Mouse (Mus musculus): ENCODE measurements around the gene Mlf2. TPM values are rescaled to one million over a fixed set of nuclear protein-coding genes. Genes with fewer than 3 reads are reported as not detected.

Mlf2 gene
- polyA plus RNA-seq, 1 experiment from 2014 or later = 357 TPM

- Histone ChIP-seq H3K4me2 (peak within 1 kb of the TSS; percentile 98), H3K9me3 (replicated peaks) (no peaks in the 10 kb centered on the region; the same call in 1 of the 2 replicates), H3K27ac (ENCODE audit: poor library complexity, severe bottlenecking) (peak within 1 kb of the TSS; percentile 89), H3K4me1 (replicated peaks) (peaks cover 25% of the 10 kb centered on the region), H3K9ac (peak within 1 kb of the TSS; percentile 88), H3K27me3 (replicated peaks) (no peaks in the 10 kb centered on the region), H3K36me3 (peaks cover 36% of the 10 kb centered on the region), H3K4me3 (peak within 1 kb of the TSS; percentile 90)
- under 1% methylated on average over 67 of the region's 68 CpGs for WGBS
- peak; percentile 96 for ATAC-seq (ENCODE audit: insufficient number of reproducible peaks, low FRiP score)
Measured at GRCm38 (mm10) chr6:124965088-124965719, 34.0 kb downstream of the Mlf2 start, which contains the start of gene Cops7a. Cops7a (minus strand) TSS chr6:124965538.

GRCm38 (mm10) chr6:124965747-124966146 is 34.6 kb downstream of the Mlf2 start:
- ATAC-seq (ENCODE audit: insufficient number of reproducible peaks, low FRiP score) = no peak
- peak overlapping the region; percentile 98 for H3K4me2 ChIP-seq
- H3K27me3 ChIP-seq (replicated peaks) = no peaks in the 10 kb centered on the region
- H3K4me1 ChIP-seq (replicated peaks) = peaks cover 25% of the 10 kb centered on the region
- no peaks in the 10 kb centered on the region; the same call in 1 of the 2 replicates for H3K9me3 ChIP-seq (replicated peaks)
- H3K4me3 ChIP-seq = peak overlapping the region; percentile 90
- H3K27ac ChIP-seq (ENCODE audit: poor library complexity, severe bottlenecking) = peak overlapping the region; percentile 89
- peak overlapping the region; percentile 88 for H3K9ac ChIP-seq
- WGBS = 14% methylated on average over 15 of the region's 15 CpGs
- peaks cover 31% of the 10 kb centered on the region for H3K36me3 ChIP-seq

GRCm38 (mm10) chr6:124966466-124967118 is 35.4 kb downstream of the Mlf2 start:
- Histone ChIP-seq H3K36me3 (peaks cover 23% of the 10 kb centered on the region), H3K27ac (ENCODE audit: poor library complexity, severe bottlenecking) (no peak overlapping the region), H3K4me1 (replicated peaks) (peaks cover 25% of the 10 kb centered on the region), H3K4me2 (peak overlapping the region; percentile 98), H3K27me3 (replicated peaks) (no peaks in the 10 kb centered on the region), H3K9ac (no peak overlapping the region), H3K9me3 (replicated peaks) (no peaks in the 10 kb centered on the region; the same call in 1 of the 2 replicates), H3K4me3 (peak overlapping the region; percentile 90; the same call in 1 of the 2 replicates)
- ATAC-seq (ENCODE audit: insufficient number of reproducible peaks, low FRiP score) = no peak
- 95% methylated on average over 7 of the region's 7 CpGs for WGBS

- Histone ChIP-seq H3K9ac (no peak overlapping the region), H3K4me3 (no peak overlapping the region), H3K27me3 (replicated peaks) (no peaks in the 10 kb centered on the region), H3K9me3 (replicated peaks) (no peaks in the 10 kb centered on the region; the same call in 1 of the 2 replicates), H3K4me2 (no peak overlapping the region), H3K27ac (ENCODE audit: poor library complexity, severe bottlenecking) (no peak overlapping the region), H3K4me1 (replicated peaks) (peaks cover 15% of the 10 kb centered on the region), H3K36me3 (peaks cover 11% of the 10 kb centered on the region)
- ATAC-seq (ENCODE audit: insufficient number of reproducible peaks, low FRiP score) = no peak
- 63% methylated on average over 4 of the region's 4 CpGs for WGBS
Measured at GRCm38 (mm10) chr6:124967766-124968165, 36.6 kb downstream of the Mlf2 start.

Other genes with a start within 250 kb of the Mlf2 start
- gene Emg1, start 219.2 kb upstream of the Mlf2 start, polyA plus RNA-seq (2016; fragmentation: Nextera tagmentation; extraction: Ambion mirVana) = 105 and 107 TPM in 2 replicates
- 345 and 349 TPM in 2 replicates for gene Phb2, start 219.1 kb upstream of the Mlf2 start, polyA plus RNA-seq (2016; fragmentation: Nextera tagmentation; extraction: Ambion mirVana)
- gene Ptpn6, start 192.7 kb upstream of the Mlf2 start, polyA plus RNA-seq (2016; fragmentation: Nextera tagmentation; extraction: Ambion mirVana) = 4.4 and 4.9 TPM in 2 replicates
- 352 and 365 TPM in 2 replicates for gene Grcc10, start 190.0 kb upstream of the Mlf2 start, polyA plus RNA-seq (2016; fragmentation: Nextera tagmentation; extraction: Ambion mirVana)
- gene Gm45234, start 175.4 kb upstream of the Mlf2 start, polyA plus RNA-seq (2016; fragmentation: Nextera tagmentation; extraction: Ambion mirVana) = not detected in 2 replicates
- 9.5 and 10.2 TPM in 2 replicates for gene Atn1, start 174.9 kb upstream of the Mlf2 start, polyA plus RNA-seq (2016; fragmentation: Nextera tagmentation; extraction: Ambion mirVana)
- gene Eno2, start 161.7 kb upstream of the Mlf2 start, polyA plus RNA-seq (2016; fragmentation: Nextera tagmentation; extraction: Ambion mirVana) = 6.0 and 6.4 TPM in 2 replicates
- gene Lrrc23, start 151.7 kb upstream of the Mlf2 start, polyA plus RNA-seq (2016; fragmentation: Nextera tagmentation; extraction: Ambion mirVana) = 0.55 TPM in 1 of 2 replicates, not detected in the other
- gene Spsb2, start 122.7 kb upstream of the Mlf2 start, polyA plus RNA-seq (2016; fragmentation: Nextera tagmentation; extraction: Ambion mirVana) = 8.7 and 9.1 TPM in 2 replicates
- gene Tpi1, start 117.1 kb upstream of the Mlf2 start, polyA plus RNA-seq (2016; fragmentation: Nextera tagmentation; extraction: Ambion mirVana) = 1,356 and 1,406 TPM in 2 replicates
- 119 and 121 TPM in 2 replicates for gene Usp5, start 101.9 kb upstream of the Mlf2 start, polyA plus RNA-seq (2016; fragmentation: Nextera tagmentation; extraction: Ambion mirVana)
- gene Cdca3, start 101.8 kb upstream of the Mlf2 start, polyA plus RNA-seq (2016; fragmentation: Nextera tagmentation; extraction: Ambion mirVana) = 105 and 121 TPM in 2 replicates
- gene Gnb3, start 91.1 kb upstream of the Mlf2 start, polyA plus RNA-seq (2016; fragmentation: Nextera tagmentation; extraction: Ambion mirVana) = 6.4 and 7.8 TPM in 2 replicates
- gene P3h3, start 73.6 kb upstream of the Mlf2 start, polyA plus RNA-seq (2016; fragmentation: Nextera tagmentation; extraction: Ambion mirVana) = 19.2 and 21.9 TPM in 2 replicates
- 1.9 and 2.2 TPM in 2 replicates for gene Gpr162, start 67.4 kb upstream of the Mlf2 start, polyA plus RNA-seq (2016; fragmentation: Nextera tagmentation; extraction: Ambion mirVana)
- not detected in 2 replicates for gene Cd4, start 43.2 kb upstream of the Mlf2 start, polyA plus RNA-seq (2016; fragmentation: Nextera tagmentation; extraction: Ambion mirVana)
- gene Lag3, start 19.7 kb upstream of the Mlf2 start, polyA plus RNA-seq (2016; fragmentation: Nextera tagmentation; extraction: Ambion mirVana) = 1.4 and 1.5 TPM in 2 replicates
- 233 and 243 TPM in 2 replicates for gene Ptms, start 11.3 kb upstream of the Mlf2 start, polyA plus RNA-seq (2016; fragmentation: Nextera tagmentation; extraction: Ambion mirVana)
- gene Cops7a, start 34.2 kb downstream of the Mlf2 start, polyA plus RNA-seq (2016; fragmentation: Nextera tagmentation; extraction: Ambion mirVana) = 148 and 149 TPM in 2 replicates
- 0.39 and 0.45 TPM in 2 replicates for gene Pianp, start 65.3 kb downstream of the Mlf2 start, polyA plus RNA-seq (2016; fragmentation: Nextera tagmentation; extraction: Ambion mirVana)
- gene Zfp384, start 77.8 kb downstream of the Mlf2 start, polyA plus RNA-seq (2016; fragmentation: Nextera tagmentation; extraction: Ambion mirVana) = 12.2 and 13.6 TPM in 2 replicates
- 76.7 and 81.8 TPM in 2 replicates for gene Ing4, start 108.4 kb downstream of the Mlf2 start, polyA plus RNA-seq (2016; fragmentation: Nextera tagmentation; extraction: Ambion mirVana)
- gene Acrbp, start 118.3 kb downstream of the Mlf2 start, polyA plus RNA-seq (2016; fragmentation: Nextera tagmentation; extraction: Ambion mirVana) = 5.1 and 6.9 TPM in 2 replicates
- gene Lpar5, start 136.5 kb downstream of the Mlf2 start, polyA plus RNA-seq (2016; fragmentation: Nextera tagmentation; extraction: Ambion mirVana) = 0.24 and 0.31 TPM in 2 replicates
- 76.2 and 77.3 TPM in 2 replicates for gene Chd4, start 164.6 kb downstream of the Mlf2 start, polyA plus RNA-seq (2016; fragmentation: Nextera tagmentation; extraction: Ambion mirVana)
- gene Nop2, start 200.5 kb downstream of the Mlf2 start, polyA plus RNA-seq (2016; fragmentation: Nextera tagmentation; extraction: Ambion mirVana) = 55.0 and 56.2 TPM in 2 replicates
- 11.3 and 11.8 TPM in 2 replicates for gene Iffo1, start 213.9 kb downstream of the Mlf2 start, polyA plus RNA-seq (2016; fragmentation: Nextera tagmentation; extraction: Ambion mirVana)
- 4,345 and 4,378 TPM in 2 replicates for gene Gapdh, start 235.1 kb downstream of the Mlf2 start, polyA plus RNA-seq (2016; fragmentation: Nextera tagmentation; extraction: Ambion mirVana)

Data from heart, embryonic 12.5 days (tissue).